Mouse (Mus musculus): ENCODE data around the gene Mapk1. TPM values are rescaled to one million over a fixed set of nuclear protein-coding genes. Genes with fewer than 3 reads are reported as not detected.
A peak's percentile ranks its signal among the peaks of the same experiment; 100 is the strongest.

Mapk1 gene
- total RNA-seq, 1 experiment from 2014 or later, result 147 TPM

DNA sequence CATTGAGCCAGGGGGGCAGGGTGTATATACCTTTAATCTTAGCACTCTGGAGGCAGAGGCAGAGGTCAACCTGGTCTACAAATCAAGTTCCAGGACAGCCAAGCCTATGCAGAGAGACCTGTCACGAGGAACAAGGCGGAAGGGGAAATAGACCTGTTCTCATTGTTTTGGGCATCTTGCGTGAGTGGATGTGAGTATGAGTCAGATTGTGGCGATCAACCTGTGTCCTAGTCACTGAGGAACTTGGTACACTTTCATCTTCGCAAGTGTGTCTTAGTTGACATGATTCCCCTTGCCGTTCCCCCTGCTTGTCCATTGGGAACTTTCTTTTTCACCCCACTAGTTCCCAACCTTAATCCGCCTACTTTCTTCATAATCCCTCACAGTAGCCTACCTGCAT is 26.9 kb downstream of the Mapk1 start:
- 0 out of 2 replicates have a peak, but pooled peaks have one; percentile 28 for ATAC-seq (ENCODE audit: extremely low read depth, insufficient number of reproducible peaks, low FRiP score, poor library complexity, severe bottlenecking)

DNA sequence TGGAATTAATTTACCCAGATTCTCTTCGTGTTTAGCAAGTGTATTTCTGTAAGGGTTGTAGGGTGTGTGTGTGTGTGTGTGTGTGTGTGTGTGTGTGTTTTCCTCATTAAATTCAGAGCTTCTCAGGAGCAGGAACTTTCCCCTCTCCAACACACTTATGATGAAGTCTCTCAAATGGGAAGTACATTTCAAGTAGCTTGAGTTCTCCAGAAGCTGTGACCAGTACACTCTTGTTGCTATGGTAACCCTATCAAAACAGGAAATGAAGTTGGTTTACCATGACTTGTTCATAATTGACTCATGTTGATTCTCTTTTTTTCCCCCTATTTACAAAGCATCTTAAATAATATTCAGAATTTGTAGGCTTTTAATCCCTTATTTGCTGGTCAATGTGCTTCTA is 29.4 kb downstream of the Mapk1 start:
- ATAC-seq (ENCODE audit: extremely low read depth, insufficient number of reproducible peaks, low FRiP score, poor library complexity, severe bottlenecking), result peak; percentile 88; the same call in 1 of the 2 replicates

DNA sequence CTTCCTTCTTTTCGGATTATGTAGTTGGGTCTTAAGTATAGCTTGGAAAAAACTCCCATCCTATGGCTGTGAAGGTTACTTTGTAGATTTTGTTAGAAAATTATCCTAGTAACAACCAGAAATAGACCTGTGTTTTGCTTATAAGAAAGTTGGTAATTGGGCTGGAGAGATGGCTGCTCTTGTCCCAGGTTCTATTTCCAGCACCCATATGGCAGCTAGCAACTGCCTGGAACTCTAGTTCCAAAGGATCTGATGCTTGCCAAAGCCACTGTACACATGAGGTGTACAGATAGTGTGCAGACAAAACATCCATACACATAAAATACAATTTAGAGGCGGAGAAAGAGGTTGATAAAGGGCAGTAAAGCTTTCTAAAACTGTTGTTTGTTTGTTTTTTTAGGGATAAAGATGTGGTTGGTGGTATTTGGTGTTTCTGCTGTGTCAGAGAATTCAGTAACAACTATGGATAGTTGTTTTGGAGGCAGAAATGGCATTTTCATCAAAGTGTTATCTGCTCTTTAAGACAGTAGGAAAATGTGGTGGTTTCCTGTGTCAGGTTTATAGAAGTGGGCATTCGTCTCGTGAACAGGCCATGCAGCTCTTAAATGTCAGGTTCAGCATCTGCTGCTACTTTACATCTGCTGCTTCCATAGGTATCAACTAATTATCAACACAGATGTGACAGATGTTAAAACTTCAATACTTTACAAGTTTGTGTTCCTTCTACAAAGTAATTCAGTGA is 32.1 kb downstream of the Mapk1 start:
- ATAC-seq (ENCODE audit: extremely low read depth, insufficient number of reproducible peaks, low FRiP score, poor library complexity, severe bottlenecking), result no peak

DNA sequence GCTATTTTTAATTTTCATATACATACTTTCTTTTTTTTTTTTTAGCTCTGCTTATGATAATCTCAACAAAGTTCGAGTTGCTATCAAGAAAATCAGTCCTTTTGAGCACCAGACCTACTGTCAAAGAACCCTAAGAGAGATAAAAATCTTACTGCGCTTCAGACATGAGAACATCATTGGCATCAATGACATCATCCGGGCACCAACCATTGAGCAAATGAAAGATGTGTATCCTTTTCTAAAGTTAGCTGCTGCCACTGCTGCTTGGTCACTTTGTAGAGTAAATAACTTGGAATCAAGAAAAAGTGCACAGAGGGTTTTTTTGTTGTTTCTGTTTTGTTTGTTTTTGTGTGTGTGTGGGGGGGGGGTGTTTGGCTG is 32.7 kb downstream of the Mapk1 start:
- no peak for ATAC-seq (ENCODE audit: extremely low read depth, insufficient number of reproducible peaks, low FRiP score, poor library complexity, severe bottlenecking)

DNA sequence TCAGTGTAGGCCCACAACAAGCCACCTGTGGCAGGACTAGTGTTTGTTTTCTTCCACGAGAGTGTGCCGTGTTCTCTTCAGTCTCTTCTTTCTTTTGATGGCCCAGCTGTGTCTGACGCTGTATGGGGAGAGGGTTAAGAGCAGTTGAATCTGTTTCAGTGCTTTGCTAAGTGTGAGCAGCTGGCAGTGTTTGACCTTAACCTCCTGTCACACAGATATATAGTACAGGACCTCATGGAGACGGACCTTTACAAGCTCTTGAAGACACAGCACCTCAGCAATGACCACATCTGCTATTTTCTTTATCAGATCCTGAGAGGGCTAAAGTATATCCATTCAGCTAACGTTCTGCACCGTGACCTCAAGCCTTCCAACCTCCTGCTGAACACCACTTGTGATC is 34.9 kb downstream of the Mapk1 start:
- ATAC-seq (ENCODE audit: extremely low read depth, insufficient number of reproducible peaks, low FRiP score, poor library complexity, severe bottlenecking), result no peak

DNA sequence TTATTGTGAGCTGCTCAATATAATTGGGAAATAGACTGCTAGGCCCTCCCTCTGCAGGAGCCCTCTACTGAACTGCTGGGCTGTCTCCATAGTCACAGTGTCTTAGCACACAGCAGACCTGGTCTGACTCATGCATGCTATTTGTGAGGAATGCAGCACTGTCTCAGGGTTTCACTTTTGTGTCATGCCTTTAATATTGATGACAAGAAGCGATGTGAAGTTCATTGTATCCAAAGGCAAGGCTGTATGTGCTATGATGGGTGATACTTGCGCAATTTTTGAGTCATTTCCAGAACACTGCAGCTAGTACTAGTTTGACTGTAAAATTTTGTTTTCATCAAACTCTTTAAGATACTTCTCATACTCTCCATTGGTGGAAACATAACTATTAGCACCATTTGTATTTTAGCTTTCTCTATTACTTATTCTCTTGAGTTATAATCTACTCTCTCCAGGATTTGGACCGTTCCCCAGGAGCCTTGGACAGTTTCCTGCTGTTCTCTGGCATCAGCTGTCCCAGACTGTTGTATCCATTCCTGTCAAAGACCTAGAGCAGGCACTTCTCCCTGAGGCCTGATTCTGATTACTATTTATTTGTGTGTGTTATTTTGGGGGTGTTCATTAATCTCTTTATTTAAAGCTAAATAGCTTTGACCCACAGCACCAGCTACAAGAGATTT is 41.4 kb downstream of the Mapk1 start:
- no peak for ATAC-seq (ENCODE audit: extremely low read depth, insufficient number of reproducible peaks, low FRiP score, poor library complexity, severe bottlenecking)

DNA sequence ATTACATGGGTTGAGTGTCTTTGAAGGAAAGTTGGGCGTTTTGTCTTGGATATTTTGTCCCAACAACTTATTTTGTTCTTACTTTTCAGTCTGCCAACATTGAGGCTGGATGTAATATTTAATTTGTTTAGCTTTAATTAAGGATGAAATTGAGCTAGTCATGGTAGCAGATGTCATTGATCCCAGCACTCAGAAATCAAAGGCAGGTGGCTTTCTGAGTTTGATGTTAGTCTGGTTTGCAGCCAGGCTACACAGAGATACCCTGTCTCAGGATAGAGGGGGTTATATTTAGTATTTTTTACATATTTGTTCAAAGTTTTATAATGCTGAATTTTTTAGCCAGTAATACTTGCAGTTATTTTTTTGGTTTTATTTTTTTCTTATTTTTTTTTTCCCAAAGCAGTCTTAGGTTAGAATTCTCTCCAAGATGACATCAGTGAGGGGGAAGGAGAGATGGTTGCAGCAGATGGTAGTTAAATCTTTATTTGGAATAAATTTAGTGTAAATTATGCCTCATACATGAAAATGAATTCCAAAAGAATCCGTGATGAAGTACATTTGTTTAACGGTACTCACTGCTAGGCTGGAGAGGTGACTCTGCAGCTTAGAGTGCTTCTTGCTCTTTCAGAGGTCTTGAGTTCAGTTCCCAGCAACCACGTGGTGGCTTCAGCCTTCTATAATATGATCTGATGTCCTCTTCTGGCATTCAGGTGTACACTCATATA is 47.0 kb downstream of the Mapk1 start:
- no peak for ATAC-seq (ENCODE audit: extremely low read depth, insufficient number of reproducible peaks, low FRiP score, poor library complexity, severe bottlenecking)

DNA sequence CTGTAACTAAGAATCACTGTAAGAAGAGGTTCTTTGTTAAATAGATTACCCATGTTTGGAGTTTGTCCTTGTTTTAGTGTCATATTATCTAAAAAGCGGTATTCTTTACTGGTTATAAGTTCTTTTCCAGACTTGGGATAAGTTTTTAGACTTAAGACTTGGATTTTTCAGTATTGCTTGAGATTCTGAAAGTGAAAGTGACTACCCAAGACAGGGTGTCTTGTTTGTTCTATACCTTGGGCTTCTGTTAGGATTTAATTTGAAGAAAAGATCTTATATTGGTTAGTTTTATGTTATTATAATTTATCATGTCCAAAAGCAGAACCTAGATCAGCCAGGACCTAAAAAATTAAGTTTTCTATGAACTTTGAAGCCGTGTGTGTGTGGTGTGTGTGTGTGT is 50.6 kb downstream of the Mapk1 start:
- ATAC-seq (ENCODE audit: extremely low read depth, insufficient number of reproducible peaks, low FRiP score, poor library complexity, severe bottlenecking), result no peak

DNA sequence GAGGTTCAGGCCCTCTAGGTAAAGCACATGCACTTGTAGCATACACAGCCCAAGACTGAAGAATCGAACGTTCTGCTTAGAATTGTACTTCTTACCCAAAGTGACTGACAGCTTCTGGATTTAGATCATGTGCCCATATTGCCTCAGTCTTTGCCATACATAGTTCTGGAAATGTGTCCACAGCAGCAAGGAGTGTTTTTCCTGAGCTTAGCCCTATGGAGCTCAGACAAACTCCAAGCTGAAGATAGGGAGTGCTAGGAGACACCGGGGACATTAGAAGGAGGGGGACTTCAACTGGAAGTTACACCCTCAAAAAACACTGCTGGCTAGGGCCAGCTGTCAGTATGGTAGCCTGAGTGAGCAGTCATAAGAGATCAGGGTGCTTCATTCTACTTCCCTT is 57.5 kb downstream of the Mapk1 start:
- no peak for ATAC-seq (ENCODE audit: extremely low read depth, insufficient number of reproducible peaks, low FRiP score, poor library complexity, severe bottlenecking)

DNA sequence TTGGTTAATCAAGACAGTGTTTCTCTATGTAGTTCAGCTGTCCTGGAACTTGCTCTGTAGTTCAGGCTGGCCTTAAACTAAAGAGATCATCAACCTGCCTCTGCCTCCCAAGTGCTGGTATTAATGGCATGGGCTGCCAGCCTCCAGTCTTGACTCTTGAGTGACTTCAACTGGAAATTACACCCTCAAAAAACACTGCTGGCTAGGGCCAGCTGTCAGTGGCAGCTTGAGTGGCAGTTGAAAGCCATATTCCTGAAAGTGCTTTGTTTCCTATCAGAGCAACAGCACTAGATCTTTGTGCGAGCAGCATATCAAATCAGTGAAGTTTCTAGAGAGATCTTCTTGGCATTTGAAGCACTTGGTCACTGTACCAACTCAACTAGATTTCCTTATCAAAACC is 58.2 kb downstream of the Mapk1 start:
- ATAC-seq (ENCODE audit: extremely low read depth, insufficient number of reproducible peaks, low FRiP score, poor library complexity, severe bottlenecking), result no peak

DNA sequence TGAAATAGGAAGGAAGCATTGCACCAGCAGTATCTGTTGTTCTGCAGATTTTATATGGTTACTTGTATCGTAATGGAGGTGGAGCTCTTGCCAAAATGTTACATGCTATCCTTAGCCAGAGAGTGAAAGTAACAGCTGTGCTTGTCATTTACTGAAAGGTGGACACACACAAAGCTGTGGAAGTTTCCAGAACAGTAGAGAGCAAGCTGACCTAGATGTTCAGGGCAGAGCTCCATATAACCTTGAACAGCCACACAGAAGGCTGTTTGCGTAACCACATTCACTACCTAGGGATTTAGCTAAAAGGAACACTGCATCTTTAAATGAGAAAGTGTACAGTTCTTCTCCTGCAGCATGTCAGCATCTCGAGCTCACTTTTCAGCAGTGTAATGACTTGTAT is 61.1 kb downstream of the Mapk1 start:
- ATAC-seq (ENCODE audit: extremely low read depth, insufficient number of reproducible peaks, low FRiP score, poor library complexity, severe bottlenecking), result no peak

DNA sequence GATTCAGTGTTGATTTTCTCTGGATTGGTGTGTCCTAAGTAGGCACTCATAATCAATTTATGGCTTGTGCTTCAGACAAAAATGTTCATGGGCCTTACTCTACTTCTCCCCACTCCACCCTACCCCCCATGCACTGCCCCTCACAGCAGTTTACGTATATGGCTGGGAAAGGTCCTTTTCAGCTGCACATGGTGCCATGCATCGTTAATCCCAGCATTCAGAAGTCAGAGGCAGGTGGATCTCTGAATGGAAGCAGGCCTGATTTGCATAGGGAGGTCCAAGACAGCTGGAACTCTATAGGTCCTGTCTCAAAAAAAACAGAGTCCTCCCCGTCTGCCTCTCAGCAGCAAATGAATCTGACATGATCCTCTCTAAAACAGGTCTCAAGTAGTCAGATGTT is 62.1 kb downstream of the Mapk1 start:
- ATAC-seq (ENCODE audit: extremely low read depth, insufficient number of reproducible peaks, low FRiP score, poor library complexity, severe bottlenecking), result no peak

DNA sequence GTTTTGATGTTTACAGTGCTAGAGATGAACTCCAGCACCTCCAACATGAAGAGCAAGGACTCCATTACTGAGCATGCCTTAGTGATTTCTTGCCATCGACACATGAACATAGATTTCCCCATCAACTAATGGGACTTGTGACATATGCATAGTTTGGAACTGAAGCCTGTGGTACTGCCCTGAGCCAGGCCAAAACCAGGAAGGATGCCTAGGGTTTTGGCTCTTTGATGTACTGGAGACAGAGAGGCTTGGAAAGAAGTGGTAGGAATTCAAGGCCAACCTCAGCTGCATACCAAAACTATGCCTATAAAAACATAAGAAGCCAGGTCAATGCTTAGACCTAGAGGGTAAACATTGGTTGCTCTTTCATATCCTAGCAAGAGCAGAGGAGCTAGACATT is 66.7 kb downstream of the Mapk1 start:
- ATAC-seq (ENCODE audit: extremely low read depth, insufficient number of reproducible peaks, low FRiP score, poor library complexity, severe bottlenecking), result no peak

DNA sequence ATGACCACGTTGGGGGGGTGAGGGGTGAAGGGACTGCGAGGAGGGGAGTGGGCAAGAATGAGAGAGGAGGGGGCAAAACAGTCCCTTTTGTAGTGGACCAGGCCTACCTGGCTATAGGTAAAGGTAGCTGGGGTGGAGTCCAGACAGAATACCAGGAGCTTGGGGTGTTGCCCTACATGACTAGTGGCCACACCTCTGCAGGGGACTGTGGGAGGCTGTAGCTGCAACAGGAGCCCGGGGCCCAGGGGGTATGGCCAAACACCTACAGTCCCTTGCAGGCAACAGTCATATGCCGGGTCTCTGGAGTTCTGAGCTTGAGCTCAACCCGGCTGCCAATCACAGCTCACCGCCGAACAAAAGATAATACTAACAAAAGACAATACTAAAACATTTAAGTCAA is 68.9 kb downstream of the Mapk1 start:
- no peak for ATAC-seq (ENCODE audit: extremely low read depth, insufficient number of reproducible peaks, low FRiP score, poor library complexity, severe bottlenecking)

DNA sequence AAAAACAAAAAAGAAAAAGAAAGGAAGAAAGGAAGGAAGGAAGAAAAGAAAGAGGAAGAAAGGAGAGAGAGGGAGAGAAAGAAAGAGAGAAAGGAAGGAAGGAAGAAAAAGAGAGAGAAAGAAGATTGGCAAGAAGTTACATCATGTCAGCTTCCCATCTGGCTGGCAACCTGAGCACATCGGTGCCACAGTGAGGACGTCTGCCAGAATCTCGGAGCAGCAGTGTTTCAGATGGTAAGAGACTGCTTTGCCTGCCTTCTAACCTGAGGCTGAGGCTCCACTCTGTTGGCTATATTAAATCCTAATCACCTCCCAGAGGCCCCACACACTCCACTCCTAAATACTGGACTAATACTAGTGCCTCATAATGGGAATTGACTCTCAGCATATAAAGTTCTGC is 70.7 kb downstream of the Mapk1 start:
- ATAC-seq (ENCODE audit: extremely low read depth, insufficient number of reproducible peaks, low FRiP score, poor library complexity, severe bottlenecking), result no peak

DNA sequence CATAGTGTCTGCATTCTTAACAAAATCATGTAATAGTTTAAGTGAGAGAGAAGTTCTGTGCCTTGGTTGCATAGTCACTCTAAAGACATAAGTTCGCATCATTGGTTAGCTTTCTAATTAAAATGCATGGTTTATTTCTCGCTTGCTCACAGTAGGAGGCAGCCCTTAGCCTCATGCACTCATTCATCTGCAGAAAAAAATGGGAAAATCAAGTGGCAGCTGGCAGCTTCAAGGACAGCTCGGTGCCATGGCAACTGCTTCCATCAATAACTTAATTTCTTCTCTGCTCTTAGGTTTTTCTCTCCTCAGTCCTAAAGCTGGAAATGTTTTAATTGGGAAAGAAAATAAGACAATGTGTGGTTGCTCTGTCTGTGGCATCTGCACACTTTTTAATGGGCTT is 72.4 kb downstream of the Mapk1 start:
- ATAC-seq (ENCODE audit: extremely low read depth, insufficient number of reproducible peaks, low FRiP score, poor library complexity, severe bottlenecking), result no peak

DNA sequence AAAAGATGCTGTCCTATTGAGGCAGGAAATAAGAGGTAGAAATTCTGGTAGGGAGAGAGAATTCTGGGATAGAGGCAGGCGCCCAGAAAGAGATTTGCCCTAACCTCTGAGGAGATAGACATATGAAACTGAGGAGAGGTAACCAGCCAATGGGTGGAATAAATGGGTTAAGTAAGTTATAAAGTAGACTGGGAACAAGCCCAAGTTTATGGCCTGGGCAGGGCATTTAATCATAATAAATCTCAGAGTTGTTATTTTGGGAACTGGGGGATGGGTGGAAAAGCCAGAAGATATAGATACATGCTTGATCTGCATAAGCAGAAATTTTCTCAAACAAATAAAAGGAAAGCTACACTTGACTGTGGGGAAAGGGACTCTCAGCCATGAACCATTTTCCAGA is 79.2 kb downstream of the Mapk1 start:
- ATAC-seq (ENCODE audit: extremely low read depth, insufficient number of reproducible peaks, low FRiP score, poor library complexity, severe bottlenecking), result no peak

DNA sequence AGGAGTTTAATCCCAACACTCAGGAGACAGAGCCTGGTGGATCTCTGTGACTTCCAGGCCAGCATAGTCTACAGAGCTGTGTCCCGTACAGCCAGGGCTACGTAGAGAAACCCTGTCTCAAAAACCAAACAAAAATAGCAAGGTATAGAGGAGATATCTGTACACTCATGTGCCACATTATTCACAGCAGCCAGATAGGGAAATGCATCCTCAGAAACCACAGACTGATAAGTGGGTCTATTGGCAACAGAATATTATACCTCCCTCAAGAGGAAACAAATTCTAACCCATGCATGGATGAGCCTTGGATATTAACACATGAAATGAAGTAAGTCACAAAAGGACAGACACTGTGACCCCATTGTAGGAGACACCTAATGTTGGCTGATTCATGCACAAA is 84.4 kb downstream of the Mapk1 start:
- no peak for ATAC-seq (ENCODE audit: extremely low read depth, insufficient number of reproducible peaks, low FRiP score, poor library complexity, severe bottlenecking)

DNA sequence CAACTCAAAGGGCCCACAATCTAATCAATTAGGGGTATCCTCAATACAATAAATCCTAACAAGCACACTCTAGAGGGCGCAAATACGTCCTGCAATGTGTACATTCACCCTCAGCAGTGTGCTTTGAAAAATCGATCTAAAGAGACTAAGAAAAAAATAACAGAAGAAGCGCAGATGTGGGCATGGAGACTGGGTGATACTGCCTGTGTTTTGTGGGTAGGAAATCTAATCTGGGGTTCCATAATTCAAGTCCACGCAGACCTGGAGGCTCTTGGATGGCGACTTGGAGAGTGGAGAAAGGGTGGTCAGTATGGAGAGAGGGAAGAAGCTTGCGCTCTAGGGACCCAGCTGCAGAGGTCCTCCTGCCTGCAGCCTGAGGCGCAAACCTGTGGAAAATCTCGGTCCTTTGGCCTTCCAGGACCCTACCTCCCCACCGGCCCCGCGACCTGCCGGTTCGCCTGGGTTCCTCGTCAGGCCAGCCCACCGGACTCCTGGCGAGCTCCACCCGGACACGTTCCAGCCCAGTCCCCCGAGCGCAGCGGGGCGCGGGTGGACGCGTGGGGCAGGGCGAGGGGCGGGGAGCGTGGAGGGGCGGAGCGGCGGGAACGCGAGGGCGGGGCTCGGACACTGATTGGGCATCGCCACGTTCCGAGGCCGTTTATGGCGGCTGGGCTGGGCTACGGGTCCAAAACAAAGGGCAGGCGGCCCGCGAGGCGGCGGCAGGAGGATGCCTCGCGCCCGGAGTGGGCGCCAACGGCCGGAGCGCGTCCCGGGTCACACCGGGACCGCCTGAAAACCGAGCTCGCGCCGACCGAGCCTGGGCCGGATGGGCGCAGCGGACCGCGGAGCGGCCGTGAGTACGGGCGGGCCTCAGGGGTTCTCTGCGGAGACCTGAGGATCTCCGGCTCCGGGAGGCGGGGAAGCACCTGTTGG is 86.6 kb downstream of the Mapk1 start, which contains the start of gene Ypel1:
Ypel1 (plus strand) TSS at position 186 of the 933 bp plus-strand sequence.
- ATAC-seq (ENCODE audit: extremely low read depth, insufficient number of reproducible peaks, low FRiP score, poor library complexity, severe bottlenecking), result peak; percentile 56; the same call in 1 of the 2 replicates

Data from neutrophil, adult 5-6 weeks (primary cell).